Mouse (Mus musculus): ENCODE measurements around the gene Cdyl. TPM values are rescaled to one million over a fixed set of nuclear protein-coding genes. Genes with fewer than 3 reads are reported as not detected.

Gene Cdyl
- polyA plus RNA-seq, 1 experiment: 10.9 TPM

GRCm38 (mm10) chr13:35795887-35796286 lies 136.3 kb downstream of the Cdyl start:
- H3K4me3 ChIP-seq: no peak overlapping the region
- no peak overlapping the region for H3ac ChIP-seq (ENCODE audit: control insufficient read depth, insufficient read length)
- TF ChIP-seq CEBPB (IDR thresholded peaks at IDR 0.05; ENCODE audit: insufficient read depth, poor library complexity, severe bottlenecking) (no peak), SRF (IDR thresholded peaks at IDR 0.05; ENCODE audit: control insufficient read depth, insufficient read length, low read depth) (no peak), E2F4 (IDR thresholded peaks at IDR 0.05; ENCODE audit: insufficient read depth) (no peak), USF1 (IDR thresholded peaks at IDR 0.05; ENCODE audit: low read depth) (no peak), REST (IDR thresholded peaks at IDR 0.05; ENCODE audit: insufficient read depth, insufficient read length) (no peak), POLR2A (IDR thresholded peaks at IDR 0.05; ENCODE audit: insufficient read length, low read depth) (no peak), POLR2AphosphoS2 (IDR thresholded peaks at IDR 0.05; ENCODE audit: insufficient read length, low read depth) (no peak), TCF12 (IDR thresholded peaks at IDR 0.05; ENCODE audit: insufficient read depth, poor library complexity, severe bottlenecking) (no peak), TCF3 (IDR thresholded peaks at IDR 0.05; ENCODE audit: insufficient read length, low read depth) (no peak), MYOD1 (IDR thresholded peaks at IDR 0.05; ENCODE audit: control insufficient read depth in 1 of 3, insufficient read length in 2 of 3, low read depth in 2 of 3) (no peak), MYOG (IDR thresholded peaks at IDR 0.05; ENCODE audit: control insufficient read depth in 1 of 3, insufficient read depth in 1 of 3, insufficient read length in 2 of 3, low read depth in 2 of 3) (no peak), MAX (IDR thresholded peaks at IDR 0.05; ENCODE audit: low read depth) (no peak)
- no peaks in the 10 kb centered on the region for H3K36me3 ChIP-seq (ENCODE audit: control insufficient read depth, insufficient read depth)
- H3K4me2 ChIP-seq (ENCODE audit: low read depth): no peak overlapping the region
- no peaks in the 10 kb centered on the region for H3K27me3 ChIP-seq (ENCODE audit: control insufficient read depth, insufficient read depth, insufficient read length)
- peaks cover 49% of the 10 kb centered on the region for H3K79me2 ChIP-seq (ENCODE audit: control insufficient read depth, insufficient read depth)

- TF ChIP-seq CEBPB (IDR thresholded peaks at IDR 0.05; ENCODE audit: insufficient read depth, poor library complexity, severe bottlenecking): no peak
- TF ChIP-seq MYOG (IDR thresholded peaks at IDR 0.05; ENCODE audit: control insufficient read depth in 1 of 3, insufficient read depth in 1 of 3, insufficient read length in 2 of 3, low read depth in 2 of 3): no peak
- TF ChIP-seq USF1 (IDR thresholded peaks at IDR 0.05; ENCODE audit: low read depth): no peak
- no peak for TF ChIP-seq POLR2AphosphoS2 (IDR thresholded peaks at IDR 0.05; ENCODE audit: insufficient read length, low read depth)
- no peak for TF ChIP-seq REST (IDR thresholded peaks at IDR 0.05; ENCODE audit: insufficient read depth, insufficient read length)
- no peak for TF ChIP-seq TCF3 (IDR thresholded peaks at IDR 0.05; ENCODE audit: insufficient read length, low read depth)
- TF ChIP-seq MYOD1 (IDR thresholded peaks at IDR 0.05; ENCODE audit: control insufficient read depth in 1 of 3, insufficient read length in 2 of 3, low read depth in 2 of 3): no peak
- no peak for TF ChIP-seq POLR2A (IDR thresholded peaks at IDR 0.05; ENCODE audit: insufficient read length, low read depth)
- Histone ChIP-seq H3ac (ENCODE audit: control insufficient read depth, insufficient read length) (no peak overlapping the region), H3K4me2 (ENCODE audit: low read depth) (no peak overlapping the region), H3K36me3 (ENCODE audit: control insufficient read depth, insufficient read depth) (no peaks in the 10 kb centered on the region), H3K27me3 (ENCODE audit: control insufficient read depth, insufficient read depth, insufficient read length) (no peaks in the 10 kb centered on the region), H3K4me3 (no peak overlapping the region), H3K79me2 (ENCODE audit: control insufficient read depth, insufficient read depth) (peaks cover 52% of the 10 kb centered on the region)
Observed at GRCm38 (mm10) chr13:35796352-35796751, 136.7 kb downstream of the Cdyl start.

GRCm38 (mm10) chr13:35797811-35798522 lies 138.3 kb downstream of the Cdyl start:
- no peak overlapping the region for H3ac ChIP-seq (ENCODE audit: control insufficient read depth, insufficient read length)
- TF ChIP-seq MAX (IDR thresholded peaks at IDR 0.05; ENCODE audit: low read depth): no peak
- TF ChIP-seq MYOD1 (IDR thresholded peaks at IDR 0.05; ENCODE audit: control insufficient read depth in 1 of 3, insufficient read length in 2 of 3, low read depth in 2 of 3): no peak
- TF ChIP-seq POLR2AphosphoS2 (IDR thresholded peaks at IDR 0.05; ENCODE audit: insufficient read length, low read depth): no peak
- TF ChIP-seq E2F4 (IDR thresholded peaks at IDR 0.05; ENCODE audit: insufficient read depth): no peak
- no peak for TF ChIP-seq MYOG (IDR thresholded peaks at IDR 0.05; ENCODE audit: control insufficient read depth in 1 of 3, insufficient read depth in 1 of 3, insufficient read length in 2 of 3, low read depth in 2 of 3)
- TF ChIP-seq TCF12 (IDR thresholded peaks at IDR 0.05; ENCODE audit: insufficient read depth, poor library complexity, severe bottlenecking): no peak
- TF ChIP-seq TCF3 (IDR thresholded peaks at IDR 0.05; ENCODE audit: insufficient read length, low read depth): no peak
- TF ChIP-seq CEBPB (IDR thresholded peaks at IDR 0.05; ENCODE audit: insufficient read depth, poor library complexity, severe bottlenecking): no peak
- no peaks in the 10 kb centered on the region for H3K36me3 ChIP-seq (ENCODE audit: control insufficient read depth, insufficient read depth)
- H3K27me3 ChIP-seq (ENCODE audit: control insufficient read depth, insufficient read depth, insufficient read length): no peaks in the 10 kb centered on the region
- no peak overlapping the region for H3K4me2 ChIP-seq (ENCODE audit: low read depth)
- peaks cover 50% of the 10 kb centered on the region for H3K79me2 ChIP-seq (ENCODE audit: control insufficient read depth, insufficient read depth)
- H3K4me3 ChIP-seq: no peak overlapping the region

- Histone ChIP-seq H3ac (ENCODE audit: control insufficient read depth, insufficient read length) (no peak overlapping the region), H3K4me2 (ENCODE audit: low read depth) (no peak overlapping the region), H3K4me3 (no peak overlapping the region), H3K36me3 (ENCODE audit: control insufficient read depth, insufficient read depth) (no peaks in the 10 kb centered on the region), H3K79me2 (ENCODE audit: control insufficient read depth, insufficient read depth) (peaks cover 44% of the 10 kb centered on the region), H3K27me3 (ENCODE audit: control insufficient read depth, insufficient read depth, insufficient read length) (no peaks in the 10 kb centered on the region)
- TF ChIP-seq USF1 (IDR thresholded peaks at IDR 0.05; ENCODE audit: low read depth): no peak
- no peak for TF ChIP-seq SRF (IDR thresholded peaks at IDR 0.05; ENCODE audit: control insufficient read depth, insufficient read length, low read depth)
- no peak for TF ChIP-seq TCF3 (IDR thresholded peaks at IDR 0.05; ENCODE audit: insufficient read length, low read depth)
- TF ChIP-seq MAX (IDR thresholded peaks at IDR 0.05; ENCODE audit: low read depth): no peak
- TF ChIP-seq MYOD1 (IDR thresholded peaks at IDR 0.05; ENCODE audit: control insufficient read depth in 1 of 3, insufficient read length in 2 of 3, low read depth in 2 of 3): no peak
- TF ChIP-seq E2F4 (IDR thresholded peaks at IDR 0.05; ENCODE audit: insufficient read depth): no peak
- no peak for TF ChIP-seq MYOG (IDR thresholded peaks at IDR 0.05; ENCODE audit: control insufficient read depth in 1 of 3, insufficient read depth in 1 of 3, insufficient read length in 2 of 3, low read depth in 2 of 3)
- TF ChIP-seq POLR2AphosphoS2 (IDR thresholded peaks at IDR 0.05; ENCODE audit: insufficient read length, low read depth): no peak
- no peak for TF ChIP-seq REST (IDR thresholded peaks at IDR 0.05; ENCODE audit: insufficient read depth, insufficient read length)
- TF ChIP-seq CEBPB (IDR thresholded peaks at IDR 0.05; ENCODE audit: insufficient read depth, poor library complexity, severe bottlenecking): no peak
- no peak for TF ChIP-seq POLR2A (IDR thresholded peaks at IDR 0.05; ENCODE audit: insufficient read length, low read depth)
- TF ChIP-seq TCF12 (IDR thresholded peaks at IDR 0.05; ENCODE audit: insufficient read depth, poor library complexity, severe bottlenecking): no peak
Observed at GRCm38 (mm10) chr13:35798645-35799044, 139.0 kb downstream of the Cdyl start.
